Mouse (Mus musculus) Patski (cell line): ENCODE data around the gene Zfp704. TPM values are rescaled to one million over a fixed set of nuclear protein-coding genes. Genes with fewer than 3 reads are reported as not detected.

Experiments
- ATAC-seq: fragments of 100-300 bp; one replicate; pipeline ENCODE4 v1.8.0; 2021
- CTCF ChIA-PET: fragments of 350-600 bp; sonication (Branson Sonifier 250); formaldehyde crosslinking; loops from one replicate; lab custom pipeline; 2022; ENCODE audit warnings: inconsistent platforms; lab: Charles Lee
- POLR2A ChIA-PET: fragments of 350-600 bp; sonication (Branson Sonifier 250); formaldehyde crosslinking; loops from one replicate; lab custom pipeline; 2022; ENCODE audit warnings: antibody characterized with exemption, inconsistent platforms; lab: Charles Lee
- DNase-seq: peaks from one replicate; pipeline ENCODE4 v3.0.0-alpha.2; 2011; ENCODE audit warnings: low read depth, low spot score
- H3K27me3 ChIP-seq: fragments of 371-371 bp; one replicate; pipeline ENCODE4 v1.5.1; 2021
- CTCF ChIP-seq: fragments of 100-300 bp; IDR thresholded peaks from one replicate; pipeline ENCODE4 v1.5.1; 2021
- in situ Hi-C: fragments of 300-500 bp; cut with MboI; formaldehyde crosslinking; loops from 3 replicates; pipeline ENCODE4 v1.11.1; 2018; ENCODE audit warnings: low pct_unique_long_range_greater_than_20kb, mixed read lengths
- polyA plus RNA-seq: library from polyadenylated mRNA; unstranded; gene quantifications from one replicate; pipeline ENCODE4 v1.2.3, GENCODE M21; 2021

Zfp704 gene
- polyA plus RNA-seq, 1 experiment from 2014 or later, result 24.8 TPM

DNA sequence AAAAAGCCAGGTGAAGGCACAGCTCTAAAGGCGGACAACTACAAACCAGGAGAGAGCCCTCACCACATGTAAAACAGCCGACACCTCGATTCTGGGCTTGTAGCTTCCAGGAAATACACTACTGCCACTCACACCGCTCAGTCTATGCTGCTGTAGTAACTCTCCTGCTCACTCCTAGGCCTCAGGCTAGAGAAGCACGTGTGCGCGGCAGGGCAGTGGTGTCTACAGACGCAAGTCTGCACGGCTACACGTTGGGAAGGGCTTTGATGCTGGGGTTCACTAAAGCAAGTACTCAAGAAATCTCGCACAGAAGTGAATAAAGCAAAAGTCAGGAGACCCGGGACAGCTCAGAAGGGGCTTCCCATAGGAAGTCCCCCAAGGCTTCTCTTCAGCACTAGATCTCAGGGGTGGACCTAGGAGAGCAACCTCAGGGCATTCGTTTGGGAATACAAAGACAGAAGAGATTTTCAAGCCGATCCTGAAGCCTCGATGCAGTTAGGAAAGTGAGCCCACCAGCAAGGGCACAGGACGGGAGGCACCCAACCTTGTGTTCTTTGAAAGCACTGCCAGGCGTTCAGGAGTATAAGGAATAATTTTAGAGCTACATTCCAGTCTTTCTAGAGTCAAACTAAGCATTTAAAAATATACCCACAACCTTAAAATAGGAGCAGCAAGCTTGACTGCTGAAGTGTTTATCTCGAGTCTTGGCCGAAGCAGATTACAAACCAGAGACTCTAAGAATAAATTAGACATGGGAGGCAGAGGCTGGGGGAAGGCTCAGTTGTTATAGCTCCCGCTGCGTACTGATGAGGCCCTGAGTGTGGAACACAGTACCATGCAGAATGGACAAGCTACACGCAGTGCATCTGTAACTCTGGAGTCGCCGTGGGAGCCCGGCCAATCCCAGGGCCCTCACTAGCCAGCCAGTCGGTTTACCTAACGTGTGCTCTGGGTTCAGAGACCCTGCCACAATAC lies 168.0 kb downstream of the Zfp704 start:
- DNase-seq (no peak), ATAC-seq (no peak)
- H3K27me3 ChIP-seq, result no peaks in the 10 kb centered on the region
- in situ Hi-C loops, result no loop called here
- no peak for TF ChIP-seq CTCF
- ChIA-PET CTCF (interaction anchor here (0.9 to 1.9 kb wide), 2 partner anchors 11 to 38 kb away, joined by 4 to 6 read pairs; no protein-coding TSS in a partner anchor), POLR2A (interaction anchor here (0.6 kb wide), 1 partner anchor 14 kb away, joined by 4 read pairs; no protein-coding TSS in a partner anchor)

GRCm38 (mm10) chr3:9440466-9440865 lies 169.4 kb downstream of the Zfp704 start:
- POLR2A ChIA-PET, result interaction anchor here (0.6 kb wide), 1 partner anchor 233 kb away, joined by 3 read pairs; no protein-coding TSS in a partner anchor

DNA sequence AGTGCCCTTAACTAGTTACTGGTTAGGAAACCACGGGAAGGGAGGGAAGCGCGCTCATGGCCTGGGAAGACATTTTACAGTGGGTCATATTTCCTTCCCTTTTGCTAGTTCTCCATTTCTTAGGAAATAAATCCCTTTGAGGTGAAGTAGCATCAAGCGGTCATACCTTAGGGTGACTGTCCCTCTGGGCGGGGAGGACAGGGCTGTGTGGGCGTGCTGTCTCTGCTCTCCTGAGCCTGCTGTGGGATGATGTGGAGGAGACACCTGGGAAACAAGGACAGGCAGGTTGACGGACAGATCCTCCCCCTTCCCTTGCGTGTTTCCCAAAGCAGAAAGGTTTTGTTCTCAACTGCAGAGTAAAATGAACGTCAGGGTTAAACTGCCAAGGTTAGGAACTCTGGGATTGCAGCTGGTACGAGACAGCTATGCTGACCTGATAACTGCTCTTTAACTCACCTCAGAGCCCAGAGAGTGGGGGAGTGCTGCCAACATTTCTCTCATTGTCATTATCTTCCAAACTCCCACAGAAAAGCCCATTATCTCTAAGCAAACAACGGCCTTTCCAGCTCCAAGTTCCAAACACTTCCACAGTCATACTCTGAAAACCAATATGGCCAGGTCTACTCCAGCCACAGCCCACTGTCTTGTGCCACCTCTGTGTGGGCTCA lies 170.1 kb downstream of the Zfp704 start:
- DNase-seq (no peak), ATAC-seq (no peak)
- TF ChIP-seq CTCF, result no peak
- in situ Hi-C loops, result no loop called here
- H3K27me3 ChIP-seq, result no peaks in the 10 kb centered on the region
- POLR2A ChIA-PET, result no interaction called here
- CTCF ChIA-PET, result no interaction called here

More at GRCm38 (mm10) chr3:9440466-9440865, 169.4 kb downstream of the Zfp704 start:
- in situ Hi-C loops, result no loop called here
- DNase-seq (no peak), ATAC-seq (no peak)
- H3K27me3 ChIP-seq, result no peaks in the 10 kb centered on the region
- TF ChIP-seq CTCF, result no peak
- CTCF ChIA-PET, result interaction anchor here (0.6 kb wide), 1 partner anchor 25 kb away, joined by 3 read pairs; no protein-coding TSS in a partner anchor

DNA sequence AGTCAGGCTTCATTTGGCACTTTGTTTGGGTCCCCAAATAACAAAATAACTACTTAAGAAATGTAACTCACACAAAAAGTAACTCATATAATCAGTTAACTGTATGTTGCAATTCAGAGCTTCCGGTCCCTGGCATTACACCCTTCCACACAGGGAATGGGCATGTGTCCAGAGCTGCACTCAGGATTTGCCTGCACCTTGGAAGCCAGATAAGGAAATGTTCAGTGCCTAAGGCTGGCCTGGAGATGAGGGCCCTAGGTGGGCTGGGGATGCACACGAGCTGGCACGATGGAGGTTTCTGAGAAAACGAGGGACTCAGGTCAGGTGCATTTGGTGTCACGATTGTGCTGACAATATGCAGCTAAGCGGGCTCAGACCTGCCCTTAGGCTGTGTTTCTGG lies 173.6 kb downstream of the Zfp704 start:
- ChIA-PET POLR2A (interaction anchor here (2.0 kb wide), 1 partner anchor 11 kb away, joined by 7 read pairs; no protein-coding TSS in a partner anchor), CTCF (interaction anchor here (1.0 to 1.1 kb wide), 2 partner anchors 13 to 38 kb away, joined by 3 read pairs; no protein-coding TSS in a partner anchor)
- no peaks in the 10 kb centered on the region for H3K27me3 ChIP-seq
- ATAC-seq (no peak), DNase-seq (no peak)
- in situ Hi-C loops, result no loop called here
- no peak for TF ChIP-seq CTCF

- ATAC-seq, result no peak
- ChIA-PET CTCF (interaction anchor here (0.8 to 1.0 kb wide), 2 partner anchors 11 to 25 kb away, joined by 3 to 4 read pairs; no protein-coding TSS in a partner anchor), POLR2A (interaction anchor here (0.5 kb wide), 1 partner anchor 59 kb away, joined by 3 read pairs; no protein-coding TSS in a partner anchor)
- no peak for DNase-seq
- TF ChIP-seq CTCF, result no peak
- no peaks in the 10 kb centered on the region for H3K27me3 ChIP-seq
- in situ Hi-C loops, result no loop called here
Observed at GRCm38 (mm10) chr3:9434394-9435175, 175.3 kb downstream of the Zfp704 start.

DNA sequence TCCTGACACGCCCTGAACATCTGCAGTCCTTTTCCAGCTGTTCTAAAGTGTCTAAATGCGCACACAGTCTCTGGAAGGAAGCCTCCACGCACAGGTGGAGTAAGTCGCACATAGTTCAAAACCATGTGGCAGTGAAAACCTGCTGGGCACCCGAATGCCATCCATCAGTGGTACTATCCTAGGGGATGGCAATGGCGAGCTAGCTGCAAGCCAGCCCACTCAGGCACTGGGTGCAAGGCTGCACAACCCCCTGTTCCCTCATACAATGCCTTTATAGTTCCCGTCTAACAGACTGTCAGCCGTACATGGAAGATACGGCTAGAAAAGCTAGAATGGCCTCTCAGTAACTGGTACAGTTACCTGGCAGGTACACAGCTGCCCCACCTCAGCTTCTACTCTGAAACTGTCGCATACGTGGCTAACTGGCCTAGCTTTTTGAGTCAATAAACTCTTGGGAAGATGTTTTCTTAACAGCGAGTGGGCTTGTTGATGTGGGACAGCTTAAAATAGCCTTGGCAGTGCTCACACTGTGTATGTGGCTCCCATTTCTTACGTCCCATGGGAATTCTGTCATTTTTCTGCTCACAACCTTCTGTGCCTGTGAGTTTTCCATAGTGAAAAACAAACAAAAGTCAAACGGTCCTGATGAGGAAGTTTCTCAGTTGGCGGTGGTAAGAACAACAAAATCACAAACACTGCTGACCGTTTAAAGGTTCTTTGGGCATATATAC lies 176.9 kb downstream of the Zfp704 start:
- CTCF ChIA-PET, result interaction anchor here (1.1 to 1.4 kb wide), 2 partner anchors 32 to 34 kb away, joined by 4 read pairs; no protein-coding TSS in a partner anchor
- DNase-seq, result no peak
- in situ Hi-C loops, result no loop called here
- H3K27me3 ChIP-seq, result no peaks in the 10 kb centered on the region
- POLR2A ChIA-PET, result interaction anchor here (0.9 kb wide), 2 partner anchors 19 to 305 kb away, joined by 3 to 5 read pairs; no protein-coding TSS in a partner anchor
- ATAC-seq, result no peak
- TF ChIP-seq CTCF, result no peak

GRCm38 (mm10) chr3:9432226-9432625 lies 177.7 kb downstream of the Zfp704 start:
- ChIA-PET CTCF (interaction anchor here (1.1 to 1.4 kb wide), 3 partner anchors 32 to 33 kb away, joined by 4 read pairs; no protein-coding TSS in a partner anchor), POLR2A (interaction anchor here (0.9 kb wide), 1 partner anchor 304 kb away, joined by 3 read pairs; no protein-coding TSS in a partner anchor)
- in situ Hi-C loops, result no loop called here

DNA sequence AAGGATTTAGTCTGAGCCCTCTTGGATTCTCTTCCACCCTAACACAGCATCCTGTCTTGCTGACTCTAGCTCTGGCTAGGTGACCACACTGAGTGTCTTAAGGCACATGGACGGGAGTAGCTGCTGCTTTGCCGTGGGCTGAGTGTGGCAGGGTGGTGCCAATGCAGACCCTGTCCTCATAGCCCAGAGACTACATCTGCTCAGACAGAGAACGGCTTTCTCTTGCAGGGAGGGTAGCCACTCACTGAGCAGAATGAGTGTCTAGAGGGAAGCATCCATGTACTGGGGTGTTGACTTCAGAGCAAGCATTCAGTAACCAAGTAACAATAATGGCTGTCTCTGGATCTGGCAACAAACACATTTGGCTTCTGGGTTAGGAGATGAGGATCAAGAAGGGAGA lies 179.9 kb downstream of the Zfp704 start:
- no peak for ATAC-seq
- in situ Hi-C loops, result no loop called here
- ChIA-PET POLR2A (no interaction called here), CTCF (no interaction called here)
- TF ChIP-seq CTCF, result no peak
- no peak for DNase-seq
- H3K27me3 ChIP-seq, result no peaks in the 10 kb centered on the region

More at GRCm38 (mm10) chr3:9432226-9432625, 177.7 kb downstream of the Zfp704 start:
- ATAC-seq, result no peak
- no peak for TF ChIP-seq CTCF
- no peak for DNase-seq
- H3K27me3 ChIP-seq, result no peaks in the 10 kb centered on the region

DNA sequence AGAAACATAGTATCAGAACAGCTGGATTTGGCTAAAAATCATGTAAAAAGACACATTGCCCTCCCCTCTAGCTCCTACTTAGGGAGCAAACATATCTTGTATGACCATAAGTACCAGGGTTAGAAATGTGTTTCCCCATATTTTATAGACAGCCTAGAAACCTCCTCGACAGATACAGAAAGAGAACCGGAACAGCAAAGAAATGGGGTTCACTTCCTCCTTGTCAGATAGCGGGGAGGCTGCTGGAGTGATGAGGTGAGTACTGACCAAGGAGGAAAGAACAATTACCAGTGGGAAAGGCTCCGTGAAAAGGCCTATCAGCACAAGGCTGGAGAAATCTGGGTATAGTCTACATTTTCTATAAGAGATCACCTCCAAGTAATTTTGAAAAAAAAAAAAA lies 182.1 kb downstream of the Zfp704 start:
- H3K27me3 ChIP-seq, result no peaks in the 10 kb centered on the region
- no peak for ATAC-seq
- in situ Hi-C loops, result no loop called here
- TF ChIP-seq CTCF, result no peak
- ChIA-PET POLR2A (interaction anchor here (0.7 kb wide), 2 partner anchors 11 to 13 kb away, joined by 3 to 4 read pairs; no protein-coding TSS in a partner anchor), CTCF (no interaction called here)
- no peak for DNase-seq
